Mouse (Mus musculus) neural tube, embryonic 15.5 days (tissue): ENCODE results near the gene Ngdn. TPM values are rescaled to one million over a fixed set of nuclear protein-coding genes. Genes with fewer than 3 reads are reported as not detected.
"Not testable (repeated sequence)": the region's sequence is repeated elsewhere in the genome, so short reads cannot be mapped to it uniquely, and the experiment has no call there.

Experiments
- ATAC-seq: fragments of 200-750 bp; cut with Nextera tagmentation; 2 replicates; pipeline ENCODE4 v1.8.0; 2017; ENCODE audit warnings: mild to moderate bottlenecking, moderate TSS enrichment, moderate library complexity; ENCODE audit not compliant: low FRiP score
- H3K27ac ChIP-seq: fragments of 300-500 bp; sonication (generic); replicated peaks from 2 replicates; pipeline ENCODE4 v1.5.1; 2015; ENCODE audit warnings: mild to moderate bottlenecking, inconsistent platforms
- H3K27me3 ChIP-seq: fragments of 300-500 bp; sonication (generic); replicated peaks from 2 replicates; pipeline ENCODE4 v1.6.1; 2015; ENCODE audit warnings: inconsistent platforms
- H3K36me3 ChIP-seq: fragments of 300-500 bp; sonication (generic); 2 replicates; pipeline ENCODE4 v1.6.1; 2015; ENCODE audit warnings: inconsistent platforms
- H3K4me1 ChIP-seq: fragments of 300-500 bp; sonication (generic); 2 replicates; pipeline ENCODE4 v1.6.1; 2015; ENCODE audit warnings: inconsistent platforms
- H3K4me2 ChIP-seq: fragments of 300-500 bp; sonication (generic); 2 replicates; pipeline ENCODE4 v1.6.1; 2015; ENCODE audit warnings: inconsistent platforms, mild to moderate bottlenecking, moderate library complexity
- H3K4me3 ChIP-seq: fragments of 300-500 bp; sonication (generic); replicated peaks from 2 replicates; pipeline ENCODE4 v1.5.1; 2015; ENCODE audit warnings: mild to moderate bottlenecking, inconsistent platforms
- H3K9ac ChIP-seq: fragments of 300-500 bp; sonication (generic); replicated peaks from 2 replicates; pipeline ENCODE4 v1.6.1; 2015; ENCODE audit warnings: mild to moderate bottlenecking, inconsistent platforms
- H3K9me3 ChIP-seq: fragments of 300-500 bp; sonication (generic); replicated peaks from 2 replicates; pipeline ENCODE4 v1.6.1; 2016; ENCODE audit warnings: inconsistent platforms
- WGBS: fragments of 180-500 bp; shearing (Covaris S2); methylation state at CpG from one replicate; pipeline ENCODE4 v1.1.7; 2015; ENCODE audit warnings: mixed read lengths; 5-methylcytosine and 5-hydroxymethylcytosine counted together
- polyA plus RNA-seq: library from polyadenylated mRNA; unstranded; fragments of >200 nt; fragmentation: Nextera tagmentation; extraction: Ambion mirVana; gene quantifications from 2 replicates; pipeline ENCODE4 v1.2.1, GENCODE M21; 2015

Gene Ngdn
- polyA plus RNA-seq, 1 experiment from 2014 or later = 47.6 TPM

GRCm38 (mm10) chr14:54988882-54989281, 26.4 kb upstream of the Ngdn start:
- WGBS = 91% methylated on average over 13 of the region's 13 CpGs
- Histone ChIP-seq H3K4me1 (no peaks in the 10 kb centered on the region), H3K9me3 (no peaks in the 10 kb centered on the region), H3K4me2 (no peak overlapping the region), H3K9ac (no peak overlapping the region), H3K36me3 (no peaks in the 10 kb centered on the region), H3K27ac (no peak overlapping the region), H3K4me3 (no peak overlapping the region), H3K27me3 (no peaks in the 10 kb centered on the region)
- no peak for ATAC-seq

GRCm38 (mm10) chr14:54989886-54990441, 25.3 kb upstream of the Ngdn start:
- H3K9me3 ChIP-seq = no peaks in the 10 kb centered on the region
- H3K27ac ChIP-seq = no peak overlapping the region
- H3K4me3 ChIP-seq = no peak overlapping the region
- WGBS = 89% methylated on average over 8 of the region's 8 CpGs
- no peak overlapping the region for H3K9ac ChIP-seq
- peaks cover 7% of the 10 kb centered on the region for H3K4me1 ChIP-seq
- H3K4me2 ChIP-seq = no peak overlapping the region
- no peaks in the 10 kb centered on the region for H3K36me3 ChIP-seq
- ATAC-seq = no peak
- H3K27me3 ChIP-seq = no peaks in the 10 kb centered on the region

GRCm38 (mm10) chr14:54992196-54992595, 23.1 kb upstream of the Ngdn start:
- ATAC-seq = no peak
- Histone ChIP-seq H3K27me3 (no peaks in the 10 kb centered on the region), H3K4me1 (peaks cover 17% of the 10 kb centered on the region), H3K36me3 (no peaks in the 10 kb centered on the region), H3K4me2 (no peak overlapping the region), H3K4me3 (no peak overlapping the region), H3K27ac (no peak overlapping the region), H3K9me3 (no peaks in the 10 kb centered on the region), H3K9ac (no peak overlapping the region)
- 92% methylated on average over 10 of the region's 10 CpGs for WGBS

GRCm38 (mm10) chr14:54993636-54994035, 21.6 kb upstream of the Ngdn start:
- ATAC-seq = no peak
- WGBS = 78% methylated on average over 10 of the region's 10 CpGs
- no peak overlapping the region for H3K4me3 ChIP-seq
- no peak overlapping the region for H3K27ac ChIP-seq
- no peaks in the 10 kb centered on the region for H3K9me3 ChIP-seq
- H3K4me2 ChIP-seq = no peak overlapping the region
- H3K36me3 ChIP-seq = no peaks in the 10 kb centered on the region
- H3K27me3 ChIP-seq = no peaks in the 10 kb centered on the region
- peaks cover 17% of the 10 kb centered on the region for H3K4me1 ChIP-seq
- no peak overlapping the region for H3K9ac ChIP-seq

GRCm38 (mm10) chr14:54994136-54994868, 21.0 kb upstream of the Ngdn start, which contains the start of gene Myh7:
TSS of gene Myh7 (minus strand) at chr14:54994626.
- H3K9ac ChIP-seq = no peak within 1 kb of the TSS
- peak within 1 kb of the TSS; percentile 79 for H3K27ac ChIP-seq
- WGBS = 57% methylated on average over 11 of the region's 11 CpGs
- H3K36me3 ChIP-seq = no peaks in the 10 kb centered on the region
- H3K4me2 ChIP-seq = no peak within 1 kb of the TSS
- H3K27me3 ChIP-seq = no peaks in the 10 kb centered on the region
- peaks cover 17% of the 10 kb centered on the region for H3K4me1 ChIP-seq
- H3K4me3 ChIP-seq = no peak within 1 kb of the TSS
- no peaks in the 10 kb centered on the region for H3K9me3 ChIP-seq
- no peak for ATAC-seq

GRCm38 (mm10) chr14:54994869-54995186, 20.4 kb upstream of the Ngdn start:
- H3K4me1 ChIP-seq = peaks cover 17% of the 10 kb centered on the region
- H3K4me3 ChIP-seq = no peak overlapping the region
- no peak for ATAC-seq
- no peaks in the 10 kb centered on the region for H3K27me3 ChIP-seq
- H3K4me2 ChIP-seq = no peak overlapping the region
- H3K9ac ChIP-seq = no peak overlapping the region
- no peaks in the 10 kb centered on the region for H3K9me3 ChIP-seq
- no peaks in the 10 kb centered on the region for H3K36me3 ChIP-seq
- peak overlapping the region; percentile 79 for H3K27ac ChIP-seq

GRCm38 (mm10) chr14:54995457-54996138, 19.7 kb upstream of the Ngdn start:
- Histone ChIP-seq H3K27me3 (no peaks in the 10 kb centered on the region), H3K4me3 (no peak overlapping the region), H3K4me2 (no peak overlapping the region), H3K27ac (peak overlapping the region; percentile 79), H3K9ac (no peak overlapping the region), H3K4me1 (peaks cover 17% of the 10 kb centered on the region), H3K9me3 (no peaks in the 10 kb centered on the region), H3K36me3 (no peaks in the 10 kb centered on the region)
- 51% methylated on average over 14 of the region's 14 CpGs for WGBS
- ATAC-seq = peak; percentile 77

GRCm38 (mm10) chr14:54996793-54997192, 18.5 kb upstream of the Ngdn start:
- Histone ChIP-seq H3K4me3 (no peak overlapping the region), H3K9ac (no peak overlapping the region), H3K27ac (no peak overlapping the region), H3K4me1 (peaks cover 17% of the 10 kb centered on the region), H3K4me2 (no peak overlapping the region), H3K27me3 (no peaks in the 10 kb centered on the region), H3K9me3 (no peaks in the 10 kb centered on the region), H3K36me3 (no peaks in the 10 kb centered on the region)
- WGBS = 49% methylated on average over 9 of the region's 9 CpGs
- ATAC-seq = no peak

- no peak overlapping the region for H3K27ac ChIP-seq
- H3K4me2 ChIP-seq = no peak overlapping the region
- no peaks in the 10 kb centered on the region for H3K27me3 ChIP-seq
- WGBS = 59% methylated on average over 4 of the region's 4 CpGs
- no peak for ATAC-seq
- H3K9ac ChIP-seq = no peak overlapping the region
- peaks cover 17% of the 10 kb centered on the region for H3K4me1 ChIP-seq
- H3K9me3 ChIP-seq = no peaks in the 10 kb centered on the region
- no peaks in the 10 kb centered on the region for H3K36me3 ChIP-seq
- no peak overlapping the region for H3K4me3 ChIP-seq
Measured at GRCm38 (mm10) chr14:54997297-54997696, 18.0 kb upstream of the Ngdn start.

- Histone ChIP-seq H3K27ac (no peak overlapping the region), H3K4me2 (no peak overlapping the region), H3K4me1 (peaks cover 17% of the 10 kb centered on the region), H3K9me3 (no peaks in the 10 kb centered on the region), H3K9ac (no peak overlapping the region), H3K4me3 (no peak overlapping the region), H3K36me3 (no peaks in the 10 kb centered on the region), H3K27me3 (no peaks in the 10 kb centered on the region)
- ATAC-seq = no peak
Measured at GRCm38 (mm10) chr14:54998680-54999079, 16.6 kb upstream of the Ngdn start.

- not testable (repeated sequence) for H3K4me2 ChIP-seq, ATAC-seq, H3K27ac ChIP-seq, H3K27me3 ChIP-seq, H3K9ac ChIP-seq, H3K9me3 ChIP-seq, H3K36me3 ChIP-seq, H3K4me3 ChIP-seq
- peaks cover 11% of the 10 kb centered on the region for H3K4me1 ChIP-seq
- WGBS = 90% methylated on average over 5 of the region's 5 CpGs
Measured at GRCm38 (mm10) chr14:54999868-55000267, 15.4 kb upstream of the Ngdn start.

- ATAC-seq = no peak
- no peaks in the 10 kb centered on the region for H3K36me3 ChIP-seq
- 81% methylated on average over 6 of the region's 6 CpGs for WGBS
Measured at GRCm38 (mm10) chr14:55000814-55001213, 14.4 kb upstream of the Ngdn start.

More at GRCm38 (mm10) chr14:55000814-55001213, 14.4 kb upstream of the Ngdn start:
- Histone ChIP-seq H3K9ac (no peak overlapping the region), H3K27me3 (no peaks in the 10 kb centered on the region), H3K4me2 (no peak overlapping the region), H3K9me3 (no peaks in the 10 kb centered on the region), H3K4me3 (no peak overlapping the region), H3K27ac (no peak overlapping the region), H3K4me1 (peaks cover 1% of the 10 kb centered on the region)
